Mouse (Mus musculus) heart, adult 2 months (tissue): Measurements from ENCODE around the gene Wnt2b. TPM values are rescaled to one million over a fixed set of nuclear protein-coding genes. Genes with fewer than 3 reads are reported as not detected.

ENCODE experiments used
- DNase-seq, 2 experiments: peaks; one replicate each; pipeline ENCODE4 v3.0.0; 2021
- H3K27ac ChIP-seq: fragments of 200-600 bp; 2 replicates; pipeline ENCODE4 v1.8.1; 2022
- H3K27me3 ChIP-seq: fragments of 200-500 bp; 2 replicates; pipeline ENCODE4 v1.6.1; 2012; ENCODE audit warnings: mild to moderate bottlenecking, low read length, inconsistent platforms, mixed read lengths; ENCODE audit not compliant: control insufficient read depth, insufficient read depth
- H3K36me3 ChIP-seq: fragments of 200-500 bp; 2 replicates; pipeline ENCODE4 v1.6.1; 2012; ENCODE audit warnings: low read length, inconsistent platforms; ENCODE audit not compliant: control insufficient read depth, insufficient read depth
- H3K4me1 ChIP-seq: fragments of 200-500 bp; 2 replicates; pipeline ENCODE4 v1.6.1; 2011; ENCODE audit warnings: low read length; ENCODE audit not compliant: control insufficient read depth, insufficient read depth
- H3K4me3 ChIP-seq: fragments of 200-600 bp; 2 replicates; pipeline ENCODE4 v1.8.1; 2022
- H3K79me2 ChIP-seq: fragments of 200-500 bp; replicated peaks from 2 replicates; pipeline ENCODE4 v1.6.1; 2012; ENCODE audit warnings: mild to moderate bottlenecking, inconsistent platforms, low read length, moderate library complexity, mixed read lengths; ENCODE audit not compliant: control insufficient read depth, insufficient read depth
- H3K9ac ChIP-seq: fragments of 200-500 bp; 2 replicates; pipeline ENCODE4 v1.6.1; 2012; ENCODE audit warnings: low read depth, mild to moderate bottlenecking, control low read depth, inconsistent platforms, low read length, mixed read lengths
- CTCF ChIP-seq: fragments of 200-600 bp; IDR thresholded peaks from 2 replicates; pipeline ENCODE4 v1.8.1; 2022; ENCODE audit warnings: antibody characterized with exemption, mild to moderate bottlenecking, moderate library complexity
- EP300 ChIP-seq: fragments of 200-500 bp; IDR thresholded peaks from 2 replicates; pipeline ENCODE4 v1.6.1; 2011; ENCODE audit warnings: low read depth, low read length, control low read depth; ENCODE audit not compliant: insufficient read depth
- POLR2A ChIP-seq: fragments of 200-500 bp; IDR thresholded peaks from 2 replicates; pipeline ENCODE4 v1.6.1; 2011; ENCODE audit warnings: mild to moderate bottlenecking, low read depth, low read length, control low read depth; ENCODE audit not compliant: insufficient read depth
- WGBS: fragments of 180-500 bp; shearing (Covaris S2); methylation state at CpG from one replicate; pipeline ENCODE4 v1.1.7; 2018; 5-methylcytosine and 5-hydroxymethylcytosine counted together
- intact Hi-C: fragments of 180-260 bp; cut with DNase I; formaldehyde crosslinking; loops from one replicate; pipeline ENCODE4 v1.15.1; 2025
- polyA plus RNA-seq: library from polyadenylated mRNA; depleted of rRNA; stranded (reverse); fragments of >200 nt; gene quantifications from 2 replicates; pipeline ENCODE4 v1.2.3, GENCODE M21; 2012
- total RNA-seq, 2 experiments: library from RNA; stranded (reverse); gene quantifications; 2 replicates each; pipeline ENCODE4 v1.2.3; 2021

The Wnt2b gene
- total and polyA plus RNA-seq, 3 experiments = 0.51 to 0.77 (median 0.76) TPM

DNA sequence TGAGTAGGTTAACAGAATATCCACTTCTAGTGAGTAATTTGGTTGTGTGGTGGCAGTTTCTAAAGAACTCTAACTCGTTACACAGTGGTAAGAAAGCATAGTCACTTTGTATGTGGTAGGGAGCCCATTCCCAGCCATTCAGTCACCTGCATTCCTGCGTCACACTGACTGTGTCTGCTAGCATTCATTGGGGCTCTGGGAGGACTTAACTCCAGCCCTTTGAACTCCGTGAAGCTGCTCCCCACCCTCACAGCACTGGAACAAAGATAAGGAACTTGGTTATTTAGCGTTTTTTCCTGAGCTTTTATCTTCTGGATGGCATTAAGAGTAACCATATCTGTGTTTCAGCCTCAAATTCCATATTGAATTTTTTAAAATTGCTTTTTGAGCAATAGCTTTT lies 23.4 kb downstream of the Wnt2b start:
- DNase-seq = no peak
- H3K9ac ChIP-seq = no peak overlapping the region
- TF ChIP-seq EP300 = no peak
- TF ChIP-seq POLR2A = no peak
- no peak for TF ChIP-seq CTCF
- no peak overlapping the region for H3K4me3 ChIP-seq
- WGBS = 69% methylated on average over 4 of the region's 4 CpGs
- intact Hi-C loops = no loop called here
- no peaks in the 10 kb centered on the region for H3K27me3 ChIP-seq
- H3K36me3 ChIP-seq = peaks cover 4% of the 10 kb centered on the region
- H3K27ac ChIP-seq = no peak overlapping the region
- no peaks in the 10 kb centered on the region for H3K79me2 ChIP-seq
- H3K4me1 ChIP-seq = peaks cover 2% of the 10 kb centered on the region

DNA sequence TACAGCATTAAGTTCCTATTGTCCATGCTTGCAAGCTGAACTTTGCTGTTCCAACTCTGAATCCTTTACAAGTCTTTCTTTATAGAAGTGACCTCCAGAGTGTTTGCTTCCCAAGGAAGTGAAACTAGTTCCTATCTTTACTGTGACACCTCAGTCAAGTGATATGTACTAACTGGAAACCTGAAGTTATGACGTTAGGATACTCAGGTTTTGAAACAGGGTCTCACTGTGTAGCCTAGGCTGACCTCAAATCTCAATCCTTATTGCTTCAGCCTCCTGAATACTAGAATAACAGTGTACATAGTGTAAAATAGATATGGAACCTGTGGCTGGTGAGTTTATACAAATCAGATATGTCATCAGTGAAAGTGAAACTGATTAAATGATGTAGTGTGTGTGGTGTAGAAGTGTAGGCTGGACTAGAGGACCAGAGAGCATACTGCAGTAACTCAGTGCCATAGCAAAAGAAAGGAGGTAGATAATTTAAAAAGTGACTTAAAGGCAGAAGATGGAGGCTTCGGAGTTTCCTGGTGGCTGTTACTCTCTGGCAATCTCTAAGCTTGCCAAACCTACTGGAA lies 23.9 kb downstream of the Wnt2b start:
- no peak overlapping the region for H3K9ac ChIP-seq
- DNase-seq = no peak
- H3K27ac ChIP-seq = no peak overlapping the region
- H3K27me3 ChIP-seq = no peaks in the 10 kb centered on the region
- H3K4me1 ChIP-seq = peaks cover 1% of the 10 kb centered on the region
- WGBS = 76% methylated on average over 2 of the region's 2 CpGs
- no peaks in the 10 kb centered on the region for H3K79me2 ChIP-seq
- intact Hi-C loops = no loop called here
- peaks cover 4% of the 10 kb centered on the region for H3K36me3 ChIP-seq
- TF ChIP-seq CTCF = no peak
- no peak for TF ChIP-seq POLR2A
- TF ChIP-seq EP300 = no peak
- no peak overlapping the region for H3K4me3 ChIP-seq

DNA sequence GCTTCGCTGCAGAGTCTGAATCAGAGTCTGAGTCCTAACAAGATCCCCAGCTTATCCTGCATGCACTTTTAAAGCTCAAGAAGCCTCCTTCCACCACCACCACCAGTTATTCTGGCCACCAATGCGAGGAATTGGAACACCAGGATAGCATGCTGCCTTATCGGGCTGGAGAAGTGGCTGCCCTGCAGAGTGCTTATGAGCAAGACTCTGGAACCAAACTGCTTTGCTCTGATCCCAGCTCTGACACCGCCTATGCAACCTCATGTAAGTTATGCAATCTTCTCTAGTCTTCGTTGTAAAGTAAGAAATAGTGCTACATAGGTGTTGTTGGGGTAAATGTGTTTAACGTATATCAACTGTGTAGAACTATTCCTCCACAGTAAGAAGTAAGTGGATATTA lies 32.3 kb downstream of the Wnt2b start:
- intact Hi-C loops = no loop called here
- DNase-seq = no peak
- Histone ChIP-seq H3K36me3 (no peaks in the 10 kb centered on the region; the same call in 1 of the 2 replicates), H3K27me3 (no peaks in the 10 kb centered on the region), H3K27ac (no peak overlapping the region), H3K4me1 (no peaks in the 10 kb centered on the region), H3K9ac (no peak overlapping the region), H3K79me2 (no peaks in the 10 kb centered on the region), H3K4me3 (no peak overlapping the region)
- 92% methylated on average over 6 of the region's 6 CpGs for WGBS
- TF ChIP-seq POLR2A = no peak

DNA sequence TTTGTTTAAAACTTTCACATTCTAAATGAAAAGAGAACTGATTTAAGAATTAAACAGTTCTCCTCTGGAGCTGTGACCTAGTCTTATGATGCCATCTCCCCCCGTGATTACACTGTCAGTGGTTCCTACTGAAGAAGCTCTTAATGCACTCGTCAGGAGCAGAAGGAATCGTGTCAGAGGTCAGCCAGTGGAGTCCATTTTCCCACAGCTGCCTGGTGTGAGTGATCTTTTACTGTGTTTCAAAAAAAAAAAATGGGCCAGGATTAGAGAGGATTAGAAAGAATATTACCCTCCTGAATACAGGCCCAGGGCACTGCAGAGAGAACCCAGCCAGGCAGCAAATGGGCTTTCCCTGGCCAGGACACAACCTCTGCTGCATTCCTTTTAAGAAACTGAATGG lies 46.7 kb downstream of the Wnt2b start:
- intact Hi-C loops = no loop called here
- 73% methylated on average over 3 of the region's 3 CpGs for WGBS
- no peaks in the 10 kb centered on the region for H3K27me3 ChIP-seq
- no peak overlapping the region for H3K4me3 ChIP-seq
- no peak overlapping the region for H3K9ac ChIP-seq
- no peak overlapping the region for H3K27ac ChIP-seq
- H3K79me2 ChIP-seq = no peaks in the 10 kb centered on the region
- DNase-seq = no peak
- TF ChIP-seq POLR2A = no peak
- no peak for TF ChIP-seq EP300
- TF ChIP-seq CTCF = no peak
- H3K4me1 ChIP-seq = no peaks in the 10 kb centered on the region
- H3K36me3 ChIP-seq = no peaks in the 10 kb centered on the region; the same call in 1 of the 2 replicates

DNA sequence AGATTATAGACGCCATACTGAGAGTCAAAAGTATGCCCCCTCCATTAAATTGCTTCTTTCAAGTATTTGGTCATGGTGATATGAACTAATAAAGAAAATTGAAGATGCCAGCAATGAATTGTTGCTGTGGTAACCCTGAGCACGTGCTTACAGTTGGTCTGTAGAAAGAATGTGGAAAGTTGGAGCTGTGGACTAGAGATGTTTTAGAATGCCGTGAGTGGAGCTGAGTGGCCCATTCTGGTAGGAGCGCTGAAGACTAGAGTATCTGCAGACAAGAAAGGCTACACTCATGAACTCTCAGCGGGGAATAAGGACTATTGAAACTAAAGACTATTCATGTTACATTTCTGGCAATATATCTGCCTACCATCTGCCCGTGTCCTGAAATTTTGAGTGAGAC lies 52.5 kb downstream of the Wnt2b start:
- H3K79me2 ChIP-seq = no peaks in the 10 kb centered on the region
- no peak overlapping the region for H3K27ac ChIP-seq
- H3K4me3 ChIP-seq = no peak overlapping the region
- WGBS = 93% methylated on average over 6 of the region's 6 CpGs
- no peaks in the 10 kb centered on the region for H3K27me3 ChIP-seq
- H3K4me1 ChIP-seq = no peaks in the 10 kb centered on the region
- no peak overlapping the region for H3K9ac ChIP-seq
- H3K36me3 ChIP-seq = no peaks in the 10 kb centered on the region
- no peak for DNase-seq
- intact Hi-C loops = no loop called here
- TF ChIP-seq CTCF (no peak), EP300 (no peak), POLR2A (no peak)

DNA sequence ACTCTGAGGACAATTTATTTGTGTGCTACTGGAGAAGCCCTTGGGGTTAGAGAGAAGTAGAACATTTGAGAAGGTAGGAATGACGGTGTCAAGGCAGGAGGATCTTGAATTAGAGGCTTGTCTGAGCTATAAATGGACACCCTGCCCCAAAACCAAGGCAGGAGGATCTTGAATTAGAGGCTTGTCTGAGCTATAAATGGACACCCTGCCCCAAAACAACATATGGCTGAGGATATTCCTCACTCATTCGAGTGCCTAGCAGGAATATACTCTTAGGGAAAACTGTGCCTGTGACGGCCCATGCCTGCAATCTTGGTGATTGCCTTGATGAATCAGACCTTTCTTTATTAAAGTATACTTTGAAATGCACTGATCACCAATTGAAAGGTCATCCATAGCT lies 55.7 kb downstream of the Wnt2b start:
- WGBS = 71% methylated on average over 3 of the region's 3 CpGs
- intact Hi-C loops = no loop called here
- TF ChIP-seq EP300 (no peak), POLR2A (no peak), CTCF (no peak)
- no peaks in the 10 kb centered on the region for H3K27me3 ChIP-seq
- H3K36me3 ChIP-seq = no peaks in the 10 kb centered on the region
- no peak overlapping the region for H3K9ac ChIP-seq
- no peak for DNase-seq
- H3K4me3 ChIP-seq = no peak overlapping the region
- H3K27ac ChIP-seq = no peak overlapping the region
- no peaks in the 10 kb centered on the region for H3K79me2 ChIP-seq
- H3K4me1 ChIP-seq = no peaks in the 10 kb centered on the region

DNA sequence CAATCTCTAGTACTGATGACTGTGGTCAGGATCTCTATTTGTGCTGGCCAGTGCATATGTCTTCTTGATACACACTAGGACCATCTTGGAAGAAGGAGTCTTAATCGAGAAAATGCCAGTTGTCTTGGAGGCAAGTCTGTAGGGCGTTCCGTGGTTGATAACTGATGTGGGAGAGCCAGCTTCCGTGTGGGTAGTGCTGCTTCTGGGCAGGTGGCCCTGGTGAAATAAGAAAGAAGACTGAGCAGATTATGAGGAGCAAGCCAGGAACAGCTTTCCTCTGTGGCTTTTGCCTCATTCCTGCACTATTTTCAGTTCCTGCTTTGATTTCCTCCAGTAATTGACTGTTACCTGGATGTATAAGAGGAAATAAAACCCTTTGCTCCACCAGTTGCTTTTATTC lies 56.3 kb downstream of the Wnt2b start:
- TF ChIP-seq CTCF (no peak), EP300 (no peak), POLR2A (no peak)

More for the DNA sequence above, 56.3 kb downstream of the Wnt2b start:
- intact Hi-C loops = no loop called here
- no peaks in the 10 kb centered on the region for H3K79me2 ChIP-seq
- no peaks in the 10 kb centered on the region for H3K36me3 ChIP-seq
- DNase-seq = no peak
- no peak overlapping the region for H3K9ac ChIP-seq
- H3K4me1 ChIP-seq = no peaks in the 10 kb centered on the region
- 87% methylated on average over 4 of the region's 4 CpGs for WGBS
- no peaks in the 10 kb centered on the region for H3K27me3 ChIP-seq
- H3K4me3 ChIP-seq = no peak overlapping the region
- no peak overlapping the region for H3K27ac ChIP-seq
